Mouse (Mus musculus): ENCODE results near the gene Cuedc2. TPM values are rescaled to one million over a fixed set of nuclear protein-coding genes. Genes with fewer than 3 reads are reported as not detected.
A peak's percentile ranks its signal among the peaks of the same experiment; 100 is the strongest.

Cuedc2 gene
- polyA plus RNA-seq, 1 experiment from 2014 or later: 177 TPM

DNA sequence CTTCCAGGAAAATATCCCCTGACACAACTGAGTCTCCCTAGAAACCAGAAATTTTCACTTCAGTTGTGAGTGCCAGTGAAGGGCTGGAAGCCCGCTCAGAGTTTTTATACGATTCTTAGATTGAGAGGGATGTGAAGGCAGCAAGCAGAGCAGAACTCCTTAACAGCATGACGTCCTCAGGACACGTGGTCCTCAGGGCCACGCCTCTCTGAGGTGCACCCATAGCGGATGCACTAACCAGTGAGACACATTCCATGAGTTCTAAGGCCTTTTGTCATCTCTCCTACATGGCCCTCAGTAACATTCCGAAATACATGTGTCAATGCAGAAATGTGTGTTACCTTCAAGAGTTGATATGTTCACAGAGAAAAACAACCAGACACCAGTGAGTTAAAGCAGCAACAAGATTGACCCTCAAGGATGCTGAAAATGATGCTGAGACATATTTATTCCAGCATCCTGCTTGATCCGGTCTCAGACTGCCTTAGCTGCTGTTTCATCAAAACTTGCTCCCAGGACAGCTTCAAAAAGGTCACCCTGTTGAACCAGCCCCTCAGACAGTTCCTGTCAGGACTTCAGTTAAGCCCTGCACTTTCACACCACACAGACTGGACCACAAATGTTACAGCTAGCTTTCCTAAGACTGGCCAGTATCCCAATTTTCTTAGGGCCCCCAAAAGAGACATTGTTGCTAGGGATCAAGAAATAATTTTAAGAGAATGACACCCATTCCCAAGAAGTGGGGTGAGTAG lies 38.0 kb downstream of the Cuedc2 start:
- no peak overlapping the region for H3K4me3 ChIP-seq
- WGBS: 39% methylated on average over 8 of the region's 8 CpGs
- peaks cover 13% of the 10 kb centered on the region for H3K4me1 ChIP-seq
- no peak overlapping the region for H3K9ac ChIP-seq
- no peak for ATAC-seq (ENCODE audit: low FRiP score, low read depth)
- H3K4me2 ChIP-seq (replicated peaks): no peak overlapping the region
- H3K9me3 ChIP-seq: no peaks in the 10 kb centered on the region
- no peak overlapping the region for H3K27ac ChIP-seq
- no peaks in the 10 kb centered on the region for H3K36me3 ChIP-seq
- H3K27me3 ChIP-seq: 0 out of 2 replicates have a peak, but pooled peaks cover 5% of the 10 kb centered on the region

DNA sequence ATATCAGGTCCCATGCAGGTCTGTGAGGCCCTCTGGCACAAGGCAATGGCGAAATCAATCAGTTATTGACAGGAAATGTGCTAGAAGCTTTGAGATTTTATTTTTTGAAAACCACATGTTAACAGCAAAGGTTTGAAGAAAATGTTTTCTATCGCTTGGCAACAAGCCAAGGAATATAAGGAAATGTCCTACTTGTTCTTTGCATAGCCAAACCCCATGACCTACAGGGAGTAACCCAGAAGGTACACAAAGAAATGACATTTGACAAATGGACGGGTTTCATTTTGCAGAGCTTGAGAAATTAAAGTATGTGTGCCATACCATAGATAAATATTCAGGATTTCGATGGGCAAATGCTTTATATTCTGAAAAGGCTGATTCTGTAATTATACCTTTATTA lies 41.6 kb downstream of the Cuedc2 start:
- no peaks in the 10 kb centered on the region for H3K36me3 ChIP-seq
- H3K4me3 ChIP-seq: no peak overlapping the region
- no peak overlapping the region for H3K27ac ChIP-seq
- no peaks in the 10 kb centered on the region for H3K9me3 ChIP-seq
- no peak for ATAC-seq (ENCODE audit: low FRiP score, low read depth)
- no peaks in the 10 kb centered on the region for H3K4me1 ChIP-seq
- 73% methylated on average over 4 of the region's 4 CpGs for WGBS
- no peak overlapping the region for H3K9ac ChIP-seq
- H3K4me2 ChIP-seq (replicated peaks): no peak overlapping the region
- H3K27me3 ChIP-seq: peaks cover 10% of the 10 kb centered on the region; the same call in 1 of the 2 replicates

DNA sequence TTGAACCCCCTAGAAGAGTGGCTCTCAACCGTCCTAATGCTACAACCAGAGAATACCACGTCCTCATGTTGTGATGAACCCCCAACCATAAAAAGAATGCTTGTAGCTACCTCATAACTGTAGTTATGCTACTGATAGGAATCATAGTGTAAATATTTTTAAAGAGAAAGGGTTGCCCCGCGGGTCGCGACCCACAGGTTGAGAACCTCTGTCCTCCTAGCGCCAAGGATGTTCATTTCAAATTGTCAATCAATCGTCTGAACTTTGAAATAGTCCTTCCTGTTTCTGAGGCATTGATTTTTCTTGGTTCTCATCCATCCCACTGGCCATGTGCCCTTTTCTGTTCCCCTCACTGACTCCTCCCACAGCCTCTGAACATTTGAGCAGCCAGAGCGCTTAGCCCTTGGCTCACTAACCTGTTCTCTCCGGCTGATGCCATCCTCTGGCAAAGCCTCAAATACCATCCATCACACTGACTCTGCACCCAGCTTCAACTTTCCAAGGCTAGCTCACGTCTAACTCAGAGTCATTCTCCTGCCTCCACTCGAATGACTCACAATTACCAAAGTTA lies 47.9 kb downstream of the Cuedc2 start:
- H3K4me1 ChIP-seq: no peaks in the 10 kb centered on the region
- no peak overlapping the region for H3K9ac ChIP-seq
- peaks cover 22% of the 10 kb centered on the region for H3K36me3 ChIP-seq
- no peak overlapping the region for H3K4me3 ChIP-seq
- no peak overlapping the region for H3K4me2 ChIP-seq (replicated peaks)
- 68% methylated on average over 12 of the region's 12 CpGs for WGBS
- H3K9me3 ChIP-seq: no peaks in the 10 kb centered on the region
- ATAC-seq (ENCODE audit: low FRiP score, low read depth): no peak
- peaks cover 8% of the 10 kb centered on the region; the same call in 1 of the 2 replicates for H3K27me3 ChIP-seq
- no peak overlapping the region for H3K27ac ChIP-seq

DNA sequence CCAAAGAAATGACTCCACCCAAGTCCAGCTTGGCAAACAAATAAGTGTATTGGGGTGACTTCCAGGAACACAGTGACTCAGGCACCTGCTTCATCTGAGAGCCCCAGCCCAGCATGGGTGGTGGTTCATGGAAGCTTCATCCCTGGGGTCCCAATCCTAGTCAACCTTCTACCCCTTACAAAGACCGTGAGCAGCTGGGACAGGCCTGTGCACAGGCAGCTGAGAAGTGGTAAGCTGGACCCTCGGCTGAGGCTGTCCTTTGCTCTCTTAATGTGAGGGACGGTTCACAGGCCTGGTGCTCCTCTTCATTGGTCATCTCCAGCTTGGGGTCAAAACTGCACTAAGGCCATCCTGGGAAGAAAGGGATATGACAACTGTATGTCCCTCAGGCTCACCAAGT lies 50.9 kb downstream of the Cuedc2 start:
- Histone ChIP-seq H3K27me3 (peaks cover 7% of the 10 kb centered on the region; the same call in 1 of the 2 replicates), H3K4me1 (no peaks in the 10 kb centered on the region), H3K9me3 (no peaks in the 10 kb centered on the region), H3K27ac (no peak overlapping the region), H3K4me3 (no peak overlapping the region), H3K4me2 (replicated peaks) (no peak overlapping the region), H3K36me3 (peaks cover 52% of the 10 kb centered on the region), H3K9ac (no peak overlapping the region)
- WGBS: 83% methylated on average over 3 of the region's 3 CpGs
- ATAC-seq (ENCODE audit: low FRiP score, low read depth): no peak

DNA sequence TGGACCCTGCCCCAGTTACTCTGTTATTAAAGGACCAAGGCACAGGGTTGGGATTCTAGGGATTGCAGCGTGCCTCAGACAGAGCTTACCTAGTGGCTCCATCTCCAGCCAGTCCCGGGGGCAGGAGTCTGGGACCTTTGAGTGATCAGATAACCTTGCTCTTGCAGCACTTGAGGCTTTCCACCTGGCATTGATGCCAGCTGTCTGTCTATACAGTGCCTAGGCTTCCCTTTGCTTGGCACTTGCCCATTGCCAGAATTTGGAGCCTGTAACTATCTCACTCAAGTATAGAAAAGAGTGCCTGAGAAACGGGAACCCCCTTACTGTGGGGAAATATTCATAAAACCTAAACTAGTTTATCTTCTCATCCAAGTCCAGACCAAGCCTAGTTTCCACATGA lies 51.6 kb downstream of the Cuedc2 start:
- Histone ChIP-seq H3K4me1 (no peaks in the 10 kb centered on the region), H3K27me3 (0 out of 2 replicates have a peak, but pooled peaks cover 4% of the 10 kb centered on the region), H3K9me3 (no peaks in the 10 kb centered on the region), H3K36me3 (peaks cover 58% of the 10 kb centered on the region), H3K4me2 (replicated peaks) (no peak overlapping the region), H3K9ac (no peak overlapping the region), H3K4me3 (no peak overlapping the region), H3K27ac (no peak overlapping the region)
- 85% methylated on average over 3 of the region's 3 CpGs for WGBS
- no peak for ATAC-seq (ENCODE audit: low FRiP score, low read depth)

DNA sequence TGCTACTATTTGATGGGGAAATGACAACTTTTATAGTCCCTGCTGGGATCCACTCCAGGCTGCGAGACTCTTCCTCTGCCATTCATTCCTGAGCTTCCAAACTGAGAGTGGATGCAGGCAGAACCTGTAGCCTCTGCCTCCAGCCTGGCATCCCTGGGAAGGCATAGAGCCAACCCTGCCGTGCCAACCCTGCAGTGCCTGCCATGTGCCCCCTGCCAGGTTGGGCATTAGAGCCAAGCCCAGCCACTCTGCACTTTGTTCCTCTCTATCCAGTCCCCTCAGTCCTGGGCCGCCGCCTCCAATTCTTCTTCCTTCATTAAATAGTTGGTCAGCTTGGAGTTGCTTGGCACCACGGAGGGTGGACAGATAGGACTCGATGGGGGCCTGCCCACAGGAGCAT lies 52.5 kb downstream of the Cuedc2 start:
- Histone ChIP-seq H3K4me1 (no peaks in the 10 kb centered on the region), H3K27ac (no peak overlapping the region), H3K9ac (no peak overlapping the region), H3K27me3 (no peaks in the 10 kb centered on the region), H3K9me3 (no peaks in the 10 kb centered on the region), H3K4me2 (replicated peaks) (no peak overlapping the region), H3K4me3 (no peak overlapping the region), H3K36me3 (peaks cover 67% of the 10 kb centered on the region)
- 87% methylated on average over 6 of the region's 6 CpGs for WGBS
- ATAC-seq (ENCODE audit: low FRiP score, low read depth): no peak

DNA sequence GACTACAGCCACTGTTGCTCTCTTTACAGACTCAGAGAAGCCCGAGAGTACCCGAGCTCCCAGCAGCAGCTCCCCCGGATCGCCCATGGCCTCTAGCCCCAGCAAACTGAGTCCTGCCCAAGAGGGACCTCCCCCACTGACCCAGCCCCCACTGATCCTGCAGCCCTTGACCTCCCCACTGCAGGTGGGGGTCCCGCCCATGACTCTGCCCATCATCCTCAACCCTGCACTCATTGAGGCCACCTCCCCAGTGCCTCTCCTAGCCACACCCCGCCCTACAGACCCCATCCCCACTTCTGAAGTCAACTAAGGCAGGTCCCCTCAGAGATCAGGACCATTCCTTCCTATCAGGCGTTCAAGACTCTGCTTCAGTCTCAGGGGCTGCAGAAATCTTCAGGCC lies 52.9 kb downstream of the Cuedc2 start:
- no peaks in the 10 kb centered on the region for H3K27me3 ChIP-seq
- no peak overlapping the region for H3K4me3 ChIP-seq
- no peak overlapping the region for H3K4me2 ChIP-seq (replicated peaks)
- 83% methylated on average over 7 of the region's 7 CpGs for WGBS
- no peaks in the 10 kb centered on the region for H3K9me3 ChIP-seq
- no peaks in the 10 kb centered on the region for H3K4me1 ChIP-seq
- no peak overlapping the region for H3K9ac ChIP-seq
- H3K27ac ChIP-seq: no peak overlapping the region
- no peak for ATAC-seq (ENCODE audit: low FRiP score, low read depth)
- peaks cover 71% of the 10 kb centered on the region for H3K36me3 ChIP-seq

DNA sequence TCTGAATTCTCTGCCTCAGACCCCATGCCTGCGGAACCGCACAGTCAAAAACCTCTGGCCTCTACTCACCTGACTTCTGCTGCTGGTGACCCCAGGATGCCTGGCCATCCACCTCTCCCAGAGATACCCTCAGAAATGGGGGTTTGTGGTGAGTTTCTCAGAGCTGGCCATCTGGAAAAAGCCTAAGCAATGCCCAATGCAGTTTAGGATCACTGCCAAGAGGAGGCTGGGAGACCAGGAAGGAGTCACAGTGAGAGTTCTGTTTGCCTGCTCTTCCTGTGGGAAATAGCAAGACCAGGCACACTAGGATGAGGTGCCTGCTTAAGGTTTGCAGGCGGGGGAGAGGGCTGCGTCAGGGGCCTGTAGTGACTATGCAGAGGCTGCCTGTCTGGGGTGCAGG lies 53.8 kb downstream of the Cuedc2 start:
- no peaks in the 10 kb centered on the region for H3K27me3 ChIP-seq
- H3K4me2 ChIP-seq (replicated peaks): no peak overlapping the region
- H3K9ac ChIP-seq: no peak overlapping the region
- H3K9me3 ChIP-seq: no peaks in the 10 kb centered on the region
- H3K4me3 ChIP-seq: no peak overlapping the region
- H3K36me3 ChIP-seq: peaks cover 81% of the 10 kb centered on the region
- H3K4me1 ChIP-seq: no peaks in the 10 kb centered on the region
- ATAC-seq (ENCODE audit: low FRiP score, low read depth): no peak
- WGBS: 94% methylated on average over 4 of the region's 4 CpGs
- H3K27ac ChIP-seq: no peak overlapping the region

DNA sequence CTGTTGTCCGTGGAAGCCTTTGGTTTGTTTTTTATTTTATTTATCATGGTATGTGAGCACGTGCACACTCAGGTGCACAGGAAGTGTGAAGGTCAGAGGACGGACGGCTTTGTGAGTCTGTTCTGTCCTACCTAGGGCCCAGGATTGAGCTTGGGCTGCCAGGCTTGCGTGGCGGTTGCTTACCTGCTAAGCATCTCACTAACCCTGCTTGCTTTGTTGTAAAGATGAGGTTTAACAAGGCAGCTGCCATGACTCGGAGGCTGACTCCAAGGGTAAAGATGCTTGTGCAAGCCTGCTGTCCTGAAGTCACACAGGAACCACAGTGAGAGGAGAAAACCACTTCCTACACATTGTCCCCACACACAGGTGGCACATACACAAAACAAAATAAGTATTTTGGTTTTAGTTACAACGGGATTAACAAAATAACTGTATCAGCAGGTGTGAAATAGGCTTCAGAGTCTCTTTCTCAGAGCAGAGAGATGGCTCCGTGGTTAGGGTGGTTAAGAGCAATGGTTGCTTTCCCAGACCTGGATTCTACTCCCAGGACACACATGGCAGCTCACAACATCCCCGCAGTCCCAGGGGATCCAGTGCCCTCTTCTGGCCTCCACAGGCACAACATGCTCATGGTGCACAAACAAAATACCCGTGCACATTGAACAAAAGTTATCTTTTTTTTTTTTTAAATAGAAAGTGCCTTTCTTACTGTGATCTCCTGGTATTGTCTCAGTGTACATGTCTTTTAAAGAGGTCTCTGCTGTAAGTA lies 56.2 kb downstream of the Cuedc2 start:
- 92% methylated on average over 11 of the region's 11 CpGs for WGBS
- H3K27ac ChIP-seq: no peak overlapping the region
- no peak overlapping the region for H3K9ac ChIP-seq
- no peak for ATAC-seq (ENCODE audit: low FRiP score, low read depth)
- H3K36me3 ChIP-seq: peaks cover 87% of the 10 kb centered on the region
- no peaks in the 10 kb centered on the region for H3K4me1 ChIP-seq
- H3K4me3 ChIP-seq: no peak overlapping the region
- H3K4me2 ChIP-seq (replicated peaks): no peak overlapping the region
- H3K9me3 ChIP-seq: no peaks in the 10 kb centered on the region
- no peaks in the 10 kb centered on the region for H3K27me3 ChIP-seq

MicroRNAs within 50 kb of the gene (microRNA counts, 519-probe panel; counts per million panel counts)
- microRNA mmu-miR-146b: 1,812 counts per million, percentile 21 among the panel's probes with 10 or more counts

Small RNA genes lying within 50 kb of the gene (microRNA-seq; reads per million reads assigned to microRNA genes)
- not detected for gene Mir146b

Other genes starting within 250 kb of the Cuedc2 start
- 0.52 and 0.59 TPM in 2 replicates for gene Elovl3, start 206.8 kb downstream of the Cuedc2 start, polyA plus RNA-seq (2015; fragmentation: Nextera tagmentation; extraction: Ambion mirVana)
- gene Pitx3, start 190.4 kb downstream of the Cuedc2 start, polyA plus RNA-seq (2015; fragmentation: Nextera tagmentation; extraction: Ambion mirVana): 6.8 and 9.1 TPM in 2 replicates
- 62.6 and 73.6 TPM in 2 replicates for gene Gbf1, start 186.2 kb downstream of the Cuedc2 start, polyA plus RNA-seq (2015; fragmentation: Nextera tagmentation; extraction: Ambion mirVana)
- gene Nfkb2, start 34.4 kb downstream of the Cuedc2 start, polyA plus RNA-seq (2015; fragmentation: Nextera tagmentation; extraction: Ambion mirVana): 9.4 and 11.1 TPM in 2 replicates
- gene Psd, start 11.5 kb downstream of the Cuedc2 start, polyA plus RNA-seq (2015; fragmentation: Nextera tagmentation; extraction: Ambion mirVana): 4.1 and 4.8 TPM in 2 replicates
- gene Fbxl15, start 10.5 kb downstream of the Cuedc2 start, polyA plus RNA-seq (2015; fragmentation: Nextera tagmentation; extraction: Ambion mirVana): 14.7 and 15.5 TPM in 2 replicates
- 3.5 and 4.8 TPM in 2 replicates for gene Mfsd13a, start 2.4 kb upstream of the Cuedc2 start, polyA plus RNA-seq (2015; fragmentation: Nextera tagmentation; extraction: Ambion mirVana)
- gene 2310034G01Rik, start 11.6 kb upstream of the Cuedc2 start, polyA plus RNA-seq (2015; fragmentation: Nextera tagmentation; extraction: Ambion mirVana): 2.7 TPM in 2 replicates
- 145 and 152 TPM in 2 replicates for gene Actr1a, start 57.0 kb upstream of the Cuedc2 start, polyA plus RNA-seq (2015; fragmentation: Nextera tagmentation; extraction: Ambion mirVana)
- gene Sufu, start 58.2 kb upstream of the Cuedc2 start, polyA plus RNA-seq (2015; fragmentation: Nextera tagmentation; extraction: Ambion mirVana): 36.4 and 38.8 TPM in 2 replicates
- gene Trim8, start 163.0 kb upstream of the Cuedc2 start, polyA plus RNA-seq (2015; fragmentation: Nextera tagmentation; extraction: Ambion mirVana): 13.6 and 14.2 TPM in 2 replicates
- gene Arl3, start 234.5 kb upstream of the Cuedc2 start, polyA plus RNA-seq (2015; fragmentation: Nextera tagmentation; extraction: Ambion mirVana): 178 and 183 TPM in 2 replicates
- 27.8 and 28.1 TPM in 2 replicates for gene Sfxn2, start 234.7 kb upstream of the Cuedc2 start, polyA plus RNA-seq (2015; fragmentation: Nextera tagmentation; extraction: Ambion mirVana)

Measured in limb, embryonic 13.5 days (tissue).